Mouse (Mus musculus): ENCODE results near the gene Anp32b. TPM values are rescaled to one million over a fixed set of nuclear protein-coding genes. Genes with fewer than 3 reads are reported as not detected.

The Anp32b gene
- polyA plus RNA-seq, 1 experiment from 2014 or later, result 339 TPM

DNA sequence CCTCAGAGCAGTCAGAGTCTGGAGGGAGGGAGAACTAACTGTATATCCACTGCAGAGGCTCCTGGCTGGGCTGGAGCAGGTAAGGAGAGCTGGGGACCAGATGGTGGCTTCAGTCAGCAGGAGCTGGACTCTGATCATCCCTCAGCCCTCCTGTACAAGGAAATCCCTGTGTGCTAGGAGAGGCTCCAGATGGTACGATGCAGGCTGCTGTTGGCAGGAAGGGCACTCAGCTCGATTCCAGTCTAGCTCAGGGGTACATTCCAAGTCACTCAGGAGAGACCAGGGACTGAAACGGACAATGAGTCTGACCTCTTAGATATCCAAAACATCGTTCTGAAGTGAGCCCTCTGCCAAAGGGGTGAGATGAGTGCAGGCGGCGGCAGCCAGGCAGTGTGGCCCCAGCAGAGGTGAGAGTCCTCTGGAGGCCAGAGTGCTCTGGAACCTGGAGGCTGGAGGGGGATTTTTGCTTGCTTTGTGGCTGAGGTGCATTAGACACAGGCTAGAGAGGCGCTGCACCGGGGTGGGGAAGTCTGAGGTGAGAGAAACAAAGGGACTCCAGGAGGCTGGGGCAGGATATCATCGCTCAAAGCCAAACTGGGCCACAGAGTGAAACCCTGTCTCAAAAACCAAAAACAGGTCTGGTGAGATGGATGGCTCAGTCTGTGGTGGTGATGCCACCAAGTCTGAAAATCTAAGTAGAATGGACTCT, 5.3 kb upstream of the Anp32b start:
- H3K36me3 ChIP-seq (ENCODE audit: inconsistent target), result no peaks in the 10 kb centered on the region
- no peak overlapping the region for H3K27ac ChIP-seq
- WGBS (ENCODE audit: missing documents), result 93% methylated on average over 9 of the region's 9 CpGs
- H3K4me3 ChIP-seq (ENCODE audit: inconsistent target), result no peak overlapping the region
- no peaks in the 10 kb centered on the region for H3K79me2 ChIP-seq (ENCODE audit: inconsistent target)

DNA sequence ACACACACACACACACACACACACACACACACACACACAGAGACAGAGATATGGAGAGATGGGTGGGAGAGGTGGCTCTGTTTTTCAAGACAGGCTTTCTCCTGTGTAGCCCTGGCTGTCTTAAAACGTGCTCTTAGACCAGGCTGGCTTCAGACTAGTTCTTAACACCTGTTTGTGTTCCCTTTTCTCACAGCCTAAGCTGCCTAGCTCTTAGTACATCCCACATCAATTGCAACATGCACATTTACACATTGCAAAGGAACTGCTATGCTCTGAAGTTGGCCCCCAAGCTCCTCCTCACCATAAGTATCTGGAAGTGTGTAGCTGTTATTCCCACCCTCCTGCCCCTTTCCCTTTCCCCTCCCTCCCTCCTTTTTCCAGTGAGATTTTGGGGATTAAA, 3.2 kb upstream of the Anp32b start:
- Histone ChIP-seq H3K27ac (no peak overlapping the region), H3K79me2 (ENCODE audit: inconsistent target) (peaks cover under 1% of the 10 kb centered on the region), H3K4me3 (ENCODE audit: inconsistent target) (no peak overlapping the region), H3K36me3 (ENCODE audit: inconsistent target) (no peaks in the 10 kb centered on the region)
- 10% methylated on average over 1 of the region's 1 CpGs for WGBS (ENCODE audit: missing documents)

DNA sequence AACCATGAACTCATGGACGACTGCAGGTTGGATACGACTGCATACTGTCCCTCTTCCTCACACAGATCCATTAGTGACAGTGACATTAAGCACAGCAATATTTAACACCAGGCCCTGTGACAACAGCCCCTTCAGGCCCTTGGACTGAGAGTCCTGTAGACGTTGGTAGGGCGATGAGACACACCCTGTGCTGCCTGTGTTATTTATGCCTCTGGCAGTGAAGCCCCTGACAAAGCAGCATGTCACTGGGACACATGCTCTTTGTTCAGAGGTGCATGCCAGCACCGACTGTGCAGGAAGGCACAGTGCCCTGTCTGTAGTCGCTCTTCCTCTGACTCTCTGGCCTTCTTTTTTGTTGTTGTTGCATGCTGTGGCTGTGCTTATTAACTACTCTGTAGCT, 1.8 kb upstream of the Anp32b start:
- H3K27ac ChIP-seq, result no peak overlapping the region
- peaks cover 15% of the 10 kb centered on the region for H3K79me2 ChIP-seq (ENCODE audit: inconsistent target)
- WGBS (ENCODE audit: missing documents), result 69% methylated on average over 6 of the region's 6 CpGs
- no peak overlapping the region for H3K4me3 ChIP-seq (ENCODE audit: inconsistent target)
- H3K36me3 ChIP-seq (ENCODE audit: inconsistent target), result no peaks in the 10 kb centered on the region

DNA sequence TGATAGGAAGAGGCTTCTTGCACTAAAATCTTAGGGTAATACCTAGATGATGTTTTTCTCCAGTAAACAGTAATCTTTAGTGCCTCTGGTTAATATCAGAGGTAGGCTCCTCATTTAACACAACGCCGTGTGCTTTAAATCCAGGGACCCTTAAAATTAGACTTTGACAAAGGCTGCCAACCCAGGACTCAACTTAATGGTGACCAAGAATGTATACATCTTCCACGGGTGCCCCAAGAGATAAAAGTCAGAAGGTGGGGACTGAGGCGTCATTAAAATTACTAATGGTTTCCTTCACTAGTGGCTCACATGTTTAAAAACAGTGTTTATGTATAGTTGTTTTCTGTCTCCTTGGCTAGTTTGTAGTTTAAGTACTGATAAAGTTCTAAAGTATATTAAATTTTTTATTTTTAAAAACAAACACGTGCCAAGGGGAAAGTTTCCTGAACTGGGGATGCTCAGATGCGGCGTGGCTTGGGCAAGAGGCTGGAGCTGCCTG, 633 bp upstream of the Anp32b start:
- H3K79me2 ChIP-seq (ENCODE audit: inconsistent target), result peaks cover 27% of the 10 kb centered on the region
- H3K4me3 ChIP-seq (ENCODE audit: inconsistent target), result peak overlapping the region; percentile 27; the same call in 1 of the 2 replicates
- H3K36me3 ChIP-seq (ENCODE audit: inconsistent target), result no peaks in the 10 kb centered on the region
- WGBS (ENCODE audit: missing documents), result 51% methylated on average over 7 of the region's 7 CpGs
- peak overlapping the region; percentile 48 for H3K27ac ChIP-seq

DNA sequence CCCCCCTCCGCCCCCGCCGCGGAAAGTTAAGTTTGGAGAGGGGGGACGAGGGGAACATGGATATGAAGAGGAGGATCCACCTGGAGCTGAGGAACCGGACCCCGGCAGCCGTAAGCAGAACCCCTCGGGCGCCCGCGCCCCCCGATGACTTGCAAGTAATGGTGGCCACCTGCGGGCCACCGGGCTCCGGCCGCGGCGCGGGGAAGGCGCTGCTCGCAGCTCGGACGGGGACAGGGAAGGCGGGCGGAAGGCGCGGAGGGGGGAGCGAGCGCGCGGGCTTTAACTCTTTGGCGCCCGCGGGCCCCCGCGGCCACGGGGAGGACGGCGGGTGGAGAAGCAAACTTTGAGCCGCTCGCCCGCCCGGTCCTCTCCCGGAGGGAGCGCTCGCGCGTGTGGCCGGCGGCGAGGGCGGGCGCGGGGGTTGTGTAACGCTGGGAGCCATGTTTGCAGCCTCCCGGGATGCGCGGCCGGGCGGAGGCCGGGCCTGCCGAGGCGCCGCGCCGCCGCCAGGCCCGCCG, 597 bp downstream of the Anp32b start:
- no peak overlapping the region; the same call in 1 of the 2 replicates for H3K4me3 ChIP-seq (ENCODE audit: inconsistent target)
- H3K36me3 ChIP-seq (ENCODE audit: inconsistent target), result no peaks in the 10 kb centered on the region
- 2% methylated on average over 34 of the region's 70 CpGs for WGBS (ENCODE audit: missing documents)
- H3K79me2 ChIP-seq (ENCODE audit: inconsistent target), result peaks cover 39% of the 10 kb centered on the region
- H3K27ac ChIP-seq, result no peak overlapping the region

DNA sequence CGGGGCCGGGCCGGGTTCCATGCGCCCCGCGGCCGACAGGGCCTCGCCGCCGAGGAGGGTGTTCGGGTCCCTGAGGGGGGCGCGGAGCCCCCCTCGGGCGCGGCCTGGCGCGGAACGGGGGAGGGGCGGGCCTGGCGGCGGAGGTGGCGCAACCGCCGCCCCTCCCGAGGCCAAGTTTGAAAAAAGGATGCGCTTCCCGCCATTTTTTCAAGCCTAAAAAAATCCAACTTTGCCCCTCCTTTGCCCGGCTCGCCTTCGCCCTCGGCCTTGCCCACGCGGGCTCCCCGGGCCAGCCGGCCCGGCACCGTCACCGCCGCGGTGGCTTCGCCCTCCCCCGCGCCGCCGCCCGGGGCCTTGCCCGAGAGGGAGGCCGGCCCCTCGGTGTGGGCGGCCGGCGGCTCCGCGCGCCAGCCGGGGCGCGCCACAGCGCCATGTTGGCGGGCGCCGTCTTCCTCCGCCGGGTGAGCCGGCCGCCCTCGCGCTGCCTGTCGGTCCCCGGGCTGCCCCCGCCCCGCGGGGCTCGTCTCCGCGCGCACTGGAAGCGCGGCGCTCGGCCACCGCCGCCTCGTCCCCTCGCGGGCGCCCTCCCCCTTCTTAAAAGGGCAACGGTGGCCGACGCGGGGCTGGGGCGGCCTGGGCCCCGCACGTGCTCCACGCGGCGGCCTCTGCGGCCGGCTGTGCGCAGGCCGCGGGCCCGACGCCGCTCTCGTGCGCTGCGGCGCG, 1.2 kb downstream of the Anp32b start:
- Histone ChIP-seq H3K27ac (no peak overlapping the region), H3K4me3 (ENCODE audit: inconsistent target) (no peak overlapping the region; the same call in 1 of the 2 replicates), H3K36me3 (ENCODE audit: inconsistent target) (no peaks in the 10 kb centered on the region), H3K79me2 (ENCODE audit: inconsistent target) (peaks cover 45% of the 10 kb centered on the region)
- WGBS (ENCODE audit: missing documents), result 1% methylated on average over 101 of the region's 111 CpGs

DNA sequence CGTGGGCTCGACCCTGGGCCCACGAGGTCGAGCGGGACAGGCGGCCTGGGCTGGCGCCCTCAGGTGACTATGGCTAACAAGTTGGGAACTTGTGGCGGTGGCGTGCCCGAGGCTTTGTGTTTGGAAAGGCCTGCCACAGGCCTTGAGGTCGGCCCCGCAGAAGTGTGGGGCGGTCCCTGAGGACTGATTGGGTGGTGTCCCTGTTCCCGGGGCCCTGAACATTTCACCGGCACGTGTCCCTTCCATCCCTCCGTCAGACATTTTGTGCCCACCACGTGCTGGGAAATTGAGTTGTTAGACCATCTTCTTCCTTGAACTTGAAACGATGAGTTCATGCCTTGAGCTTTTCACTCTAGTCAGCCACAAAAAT, 1.8 kb downstream of the Anp32b start:
- peaks cover 51% of the 10 kb centered on the region for H3K79me2 ChIP-seq (ENCODE audit: inconsistent target)
- H3K36me3 ChIP-seq (ENCODE audit: inconsistent target), result no peaks in the 10 kb centered on the region
- WGBS (ENCODE audit: missing documents), result 0% methylated on average over 19 of the region's 19 CpGs
- peak overlapping the region; percentile 67 for H3K27ac ChIP-seq
- peak overlapping the region; percentile 40 for H3K4me3 ChIP-seq (ENCODE audit: inconsistent target)

DNA sequence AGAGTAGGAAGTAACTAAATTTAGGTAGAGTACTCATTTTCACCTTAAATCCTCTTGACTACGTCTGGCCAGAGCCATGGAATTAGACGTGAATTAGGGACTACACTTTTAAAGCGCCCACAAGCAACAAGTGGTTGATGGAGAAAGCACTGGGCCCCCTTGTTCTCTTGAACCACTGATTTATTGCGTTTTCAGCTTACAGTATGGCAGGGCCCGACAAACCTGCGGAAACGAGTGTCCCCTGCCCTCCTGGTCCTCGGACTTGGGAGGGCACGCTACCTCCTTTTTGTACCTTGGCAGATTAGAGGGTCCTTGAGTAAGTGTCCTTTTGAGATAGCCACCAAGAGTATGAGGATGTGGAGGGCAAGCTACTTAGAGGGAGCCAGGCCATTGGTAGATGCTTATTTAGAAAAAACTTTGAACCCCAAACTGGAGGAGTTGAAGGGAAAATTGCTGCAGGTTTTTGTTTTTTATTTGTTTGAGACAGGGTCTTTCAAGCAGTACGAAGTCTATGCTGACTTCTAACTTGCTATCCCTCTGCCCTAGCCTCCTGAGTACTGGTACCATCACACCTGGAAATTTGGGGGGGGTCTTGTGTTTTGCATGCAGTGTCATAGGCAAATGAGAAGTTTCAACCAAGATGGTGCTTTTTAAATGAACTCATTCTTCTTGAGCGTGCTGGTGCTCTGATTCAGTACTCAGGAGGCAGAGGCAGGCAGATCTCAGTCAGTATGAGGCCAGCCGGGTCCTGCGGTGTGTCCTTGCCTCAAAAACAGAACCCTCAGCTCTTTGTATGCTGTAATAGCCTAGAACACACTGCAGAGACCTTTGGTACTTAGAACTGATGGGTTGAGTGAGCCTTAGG, 2.4 kb downstream of the Anp32b start:
- 31% methylated on average over 13 of the region's 13 CpGs for WGBS (ENCODE audit: missing documents)
- peak overlapping the region; percentile 67 for H3K27ac ChIP-seq
- H3K79me2 ChIP-seq (ENCODE audit: inconsistent target), result peaks cover 57% of the 10 kb centered on the region
- peak overlapping the region; percentile 40 for H3K4me3 ChIP-seq (ENCODE audit: inconsistent target)
- no peaks in the 10 kb centered on the region for H3K36me3 ChIP-seq (ENCODE audit: inconsistent target)

DNA sequence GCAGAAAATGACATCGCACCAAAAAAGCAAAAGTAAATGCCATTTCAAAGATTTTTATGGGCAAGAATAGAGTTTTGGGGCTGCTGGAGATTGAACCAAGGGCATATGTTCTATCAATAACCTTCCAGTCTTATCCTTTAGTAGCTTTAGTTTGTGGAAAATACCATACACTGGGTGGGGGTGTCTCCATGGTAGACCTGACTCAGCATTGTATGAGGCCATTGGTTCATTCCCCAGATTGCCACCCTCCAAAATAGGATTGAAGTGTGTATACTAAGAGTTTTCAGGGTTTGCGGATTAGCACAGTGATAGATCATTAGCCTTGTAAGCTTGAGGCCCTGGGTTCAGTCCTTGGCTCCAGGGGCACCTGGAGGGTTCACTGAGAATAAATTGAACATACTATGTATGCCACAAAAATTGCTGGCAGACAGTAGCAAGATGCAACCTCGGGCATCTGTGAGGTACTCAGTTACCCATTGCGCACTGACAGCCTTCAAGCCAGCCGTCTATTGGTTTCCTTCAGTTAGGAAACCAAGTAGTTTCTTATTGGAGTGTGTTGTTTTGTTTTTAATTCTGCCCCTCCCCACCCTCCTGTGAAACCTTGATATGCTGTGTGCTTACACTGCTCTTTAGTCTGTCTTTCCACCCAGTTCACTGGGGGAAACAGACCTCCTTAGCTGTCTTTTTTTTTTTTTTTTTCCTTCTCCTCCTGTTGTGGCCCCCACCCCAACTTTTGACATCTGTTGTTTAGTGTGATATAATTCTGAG, 3.6 kb downstream of the Anp32b start:
- H3K36me3 ChIP-seq (ENCODE audit: inconsistent target), result no peaks in the 10 kb centered on the region
- H3K27ac ChIP-seq, result no peak overlapping the region
- H3K79me2 ChIP-seq (ENCODE audit: inconsistent target), result peaks cover 69% of the 10 kb centered on the region
- no peak overlapping the region for H3K4me3 ChIP-seq (ENCODE audit: inconsistent target)
- WGBS (ENCODE audit: missing documents), result 42% methylated on average over 5 of the region's 5 CpGs

DNA sequence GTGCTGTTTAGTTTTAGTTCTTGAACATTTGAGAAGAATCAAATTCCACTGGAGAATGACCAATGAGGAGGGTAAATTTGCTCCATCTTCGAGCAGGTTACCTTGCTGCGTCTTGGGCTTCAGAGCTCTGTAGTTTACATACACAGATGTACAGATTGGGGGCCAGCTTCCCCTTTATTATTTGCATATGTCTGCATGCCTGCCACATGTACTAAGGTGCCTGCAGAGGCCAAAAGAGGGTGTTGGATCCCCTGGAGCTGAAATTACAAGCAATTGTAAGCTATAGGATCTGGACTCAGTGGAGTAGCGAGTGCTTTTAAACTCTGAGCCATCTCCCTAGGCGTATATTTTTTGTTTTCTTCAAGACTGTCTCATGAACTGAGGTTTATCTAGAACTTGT, 6.1 kb downstream of the Anp32b start:
- H3K36me3 ChIP-seq (ENCODE audit: inconsistent target), result peaks cover 16% of the 10 kb centered on the region; the same call in 1 of the 2 replicates
- H3K4me3 ChIP-seq (ENCODE audit: inconsistent target), result no peak overlapping the region
- H3K79me2 ChIP-seq (ENCODE audit: inconsistent target), result peaks cover 94% of the 10 kb centered on the region
- no peak overlapping the region for H3K27ac ChIP-seq
- WGBS (ENCODE audit: missing documents), result 55% methylated on average over 4 of the region's 4 CpGs

DNA sequence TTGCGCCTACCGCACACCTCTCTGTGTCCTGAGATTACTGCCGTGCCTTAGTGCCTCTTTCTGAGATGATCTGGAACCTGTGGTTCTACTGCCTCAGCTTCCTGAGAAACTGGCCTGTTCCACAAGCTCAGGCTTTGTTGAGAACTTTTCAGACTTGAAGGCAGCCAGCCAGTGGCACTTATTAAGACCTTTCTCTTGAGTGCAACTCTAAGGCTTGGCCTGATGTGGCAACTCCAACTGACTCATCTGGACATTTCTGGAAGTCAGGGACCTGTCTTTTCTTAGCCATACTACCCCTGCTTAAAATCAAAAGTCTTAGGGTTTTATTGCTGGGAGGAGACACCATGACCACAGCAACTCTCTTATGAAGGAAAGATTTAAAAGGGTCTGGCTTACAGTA, 6.5 kb downstream of the Anp32b start:
- 80% methylated on average over 3 of the region's 3 CpGs for WGBS (ENCODE audit: missing documents)
- no peak overlapping the region for H3K27ac ChIP-seq
- peaks cover 98% of the 10 kb centered on the region for H3K79me2 ChIP-seq (ENCODE audit: inconsistent target)
- H3K4me3 ChIP-seq (ENCODE audit: inconsistent target), result no peak overlapping the region
- H3K36me3 ChIP-seq (ENCODE audit: inconsistent target), result peaks cover 17% of the 10 kb centered on the region; the same call in 1 of the 2 replicates

DNA sequence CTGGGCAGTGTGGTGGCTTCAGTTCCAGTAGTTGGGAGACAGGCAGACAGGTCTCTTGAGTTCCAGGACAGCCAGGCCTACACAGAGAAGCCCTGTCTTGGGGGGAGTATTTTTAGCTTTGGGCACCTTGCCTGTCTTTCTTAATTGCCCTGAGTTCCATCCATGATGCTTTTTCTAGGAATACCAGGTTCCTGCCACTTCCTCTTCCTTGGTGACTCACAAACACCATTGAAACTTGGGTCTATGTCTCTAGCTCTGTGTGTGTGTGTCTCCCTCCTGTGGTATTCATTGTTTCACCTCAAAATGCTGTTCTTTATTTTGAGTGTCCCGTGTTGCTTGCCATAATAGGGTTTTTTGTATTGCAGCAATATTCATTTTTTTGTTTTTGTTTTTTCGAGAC, 7.7 kb downstream of the Anp32b start:
- H3K4me3 ChIP-seq (ENCODE audit: inconsistent target), result no peak overlapping the region
- peaks cover 100% of the 10 kb centered on the region for H3K79me2 ChIP-seq (ENCODE audit: inconsistent target)
- WGBS (ENCODE audit: missing documents), result 60% methylated on average over 2 of the region's 2 CpGs
- no peak overlapping the region for H3K27ac ChIP-seq
- peaks cover 17% of the 10 kb centered on the region; the same call in 1 of the 2 replicates for H3K36me3 ChIP-seq (ENCODE audit: inconsistent target)

DNA sequence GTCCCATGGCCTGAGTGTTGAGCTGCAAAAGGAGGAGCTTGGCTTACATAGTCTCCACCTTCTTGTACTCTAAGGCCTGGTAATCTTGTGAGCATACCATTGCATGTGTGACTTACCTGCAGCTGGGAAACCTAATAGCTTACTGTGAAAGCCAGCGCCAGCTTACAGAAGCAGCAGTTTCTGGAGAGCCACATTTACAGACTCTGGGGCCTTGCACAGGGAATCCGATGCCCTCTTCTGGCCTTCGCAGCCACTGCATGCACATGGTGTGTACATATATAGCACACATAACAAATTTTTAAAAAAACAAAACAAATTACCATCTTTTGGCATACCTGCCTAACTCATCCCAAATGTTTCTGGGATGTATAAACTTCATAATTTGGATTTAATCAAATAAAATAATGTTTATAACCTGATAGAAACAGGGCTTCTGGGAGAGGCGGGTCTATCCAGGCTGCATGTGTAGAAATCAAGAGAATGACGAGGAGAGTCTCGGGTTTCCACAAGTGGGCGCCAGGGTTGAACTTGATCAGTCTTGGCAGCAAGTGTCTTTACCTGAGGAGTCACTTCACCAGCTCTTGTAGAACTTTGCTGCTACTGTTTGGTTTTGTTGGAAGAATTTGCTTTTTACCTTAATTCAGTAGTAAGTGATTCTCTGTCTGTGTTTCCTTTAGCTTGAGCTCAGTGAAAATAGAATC, 12.6 kb downstream of the Anp32b start:
- Histone ChIP-seq H3K79me2 (ENCODE audit: inconsistent target) (peaks cover 100% of the 10 kb centered on the region), H3K27ac (no peak overlapping the region), H3K36me3 (ENCODE audit: inconsistent target) (peaks cover 52% of the 10 kb centered on the region), H3K4me3 (ENCODE audit: inconsistent target) (no peak overlapping the region)
- WGBS (ENCODE audit: missing documents), result 87% methylated on average over 7 of the region's 7 CpGs
